Mouse (Mus musculus) monocyte, adult 2 months (primary cell): ENCODE data around the gene Syngr2.
"Not testable (repeated sequence)": the region's sequence is repeated elsewhere in the genome, so short reads cannot be mapped to it uniquely, and the experiment has no call there.

Source experiments
- DNase-seq, 2 experiments: peaks; one replicate each; pipeline ENCODE4 v3.0.0; 2022; ENCODE audit warnings: low spot score in 2 of 2, low read depth in 1 of 2

Syngr2 gene

DNA sequence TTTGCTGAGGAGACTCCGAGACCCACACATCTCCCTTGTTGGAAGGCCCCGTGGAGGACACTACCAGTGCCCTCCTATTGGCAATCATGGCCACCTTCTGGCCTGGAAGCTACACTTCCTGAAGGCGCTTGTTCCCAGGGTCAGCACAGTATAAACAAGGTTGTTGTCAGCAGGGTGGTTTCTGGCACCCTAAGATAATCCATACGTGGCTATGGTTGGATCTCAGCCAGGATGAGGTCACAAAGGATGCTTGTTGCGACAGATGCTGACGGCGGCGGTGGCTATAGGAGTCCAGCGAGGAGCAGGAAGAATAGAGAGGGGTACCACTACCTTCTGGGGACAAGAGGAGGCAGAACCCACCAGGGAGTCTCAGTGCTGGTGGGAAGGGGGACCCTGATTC is 20.9 kb downstream of the Syngr2 start:
- peak in 1 of 2 experiments; percentile 48 for DNase-seq

DNA sequence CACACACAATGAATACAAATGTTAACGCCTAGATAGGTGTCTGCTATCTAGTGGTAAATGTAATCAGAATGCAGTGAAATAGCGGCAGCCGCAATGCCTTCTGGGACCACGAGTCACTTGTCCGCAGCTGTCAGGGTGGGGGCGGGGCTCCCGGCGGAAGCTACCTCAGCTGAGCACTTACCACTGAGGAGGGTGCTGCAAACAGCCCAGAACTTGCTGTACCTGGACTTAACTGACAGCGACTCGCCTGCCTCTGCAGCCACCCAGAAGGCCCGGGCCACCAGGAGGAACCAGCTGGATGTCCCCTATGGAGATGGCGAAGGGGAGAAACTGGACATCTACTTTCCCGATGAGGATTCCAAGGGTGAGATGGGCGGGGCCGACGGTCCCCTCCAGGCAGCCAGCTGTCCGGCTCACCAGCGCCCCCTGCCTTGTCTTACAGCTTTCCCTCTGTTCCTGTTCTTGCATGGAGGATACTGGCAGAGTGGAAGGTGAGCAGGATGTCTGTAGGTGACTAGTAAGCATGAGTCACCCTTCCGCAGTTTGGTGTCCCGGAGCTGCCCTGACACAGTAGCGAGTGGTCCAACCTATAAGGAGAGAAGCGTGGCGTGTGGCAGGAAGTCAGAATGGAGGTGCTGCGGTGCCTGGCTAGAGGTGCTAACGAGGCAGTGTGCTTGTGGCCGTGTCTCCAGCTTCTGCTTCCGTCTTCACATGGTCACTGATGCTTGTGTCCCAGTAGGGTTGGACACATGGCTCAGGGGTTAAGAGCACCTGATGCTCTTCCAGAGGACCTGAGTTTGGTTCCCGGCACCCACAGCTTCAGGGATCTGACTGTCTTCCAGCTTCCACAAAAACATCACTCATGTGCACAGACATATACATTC is 22.9 kb downstream of the Syngr2 start:
- peak; percentile 73 to 82 for DNase-seq

DNA sequence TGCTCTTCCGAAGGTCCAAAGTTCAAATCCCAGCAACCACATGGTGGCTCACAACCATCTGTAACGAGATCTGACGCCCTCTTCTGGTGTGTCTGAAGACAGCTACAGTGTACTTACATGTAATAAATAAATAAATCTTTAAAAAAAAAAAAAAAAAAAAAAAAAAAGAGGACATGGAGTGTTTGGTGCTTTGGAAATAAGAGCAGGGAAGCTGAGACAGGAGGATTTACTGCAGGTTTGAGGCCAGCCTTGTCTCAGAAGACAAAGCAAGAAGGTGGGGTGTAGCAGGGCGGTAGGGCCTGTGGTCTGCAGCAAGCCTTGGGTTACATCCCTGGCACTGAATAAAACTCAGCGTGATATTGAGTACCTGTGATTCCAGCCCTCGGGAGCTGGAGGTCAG is 24.0 kb downstream of the Syngr2 start:
- not testable (repeated sequence) for DNase-seq

DNA sequence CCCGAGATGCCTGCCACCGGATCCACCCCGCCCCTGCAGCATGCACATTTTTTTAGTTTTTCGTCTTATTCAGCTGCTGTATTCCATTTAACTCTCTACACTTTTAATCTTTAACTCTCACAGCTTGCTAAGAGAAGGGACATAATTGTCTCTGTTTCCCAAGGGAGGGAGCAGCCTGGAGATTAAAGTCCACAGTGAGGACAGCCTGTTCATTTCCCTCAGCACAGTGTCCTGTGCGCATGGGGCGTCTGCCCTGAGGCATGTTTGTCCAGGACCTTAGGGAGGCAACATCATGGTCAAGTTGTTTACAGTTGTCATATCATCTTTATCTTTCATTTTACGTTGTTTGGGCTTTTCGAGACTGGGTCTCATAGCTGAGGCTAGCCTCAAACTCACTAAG is 24.6 kb downstream of the Syngr2 start:
- no peak for DNase-seq

DNA sequence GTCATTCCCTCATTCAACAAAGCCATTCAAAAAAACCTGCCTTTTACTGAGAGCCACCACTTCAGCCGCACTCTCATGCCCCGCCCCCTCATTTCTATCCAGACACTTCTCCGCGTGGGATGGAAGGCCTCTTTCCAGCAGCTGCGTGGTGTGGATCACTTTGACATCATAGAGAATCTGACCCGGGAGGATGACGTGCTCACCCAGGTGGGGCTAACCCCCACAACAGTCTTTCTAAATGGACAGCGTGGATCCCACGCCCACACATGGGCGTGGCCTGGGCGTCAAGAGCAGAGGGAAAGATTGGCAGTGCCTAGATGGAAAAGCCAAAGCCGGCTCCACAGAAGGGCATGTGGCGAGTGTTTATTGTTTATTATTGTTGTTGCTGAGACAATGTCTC is 26.8 kb downstream of the Syngr2 start:
- no peak for DNase-seq

DNA sequence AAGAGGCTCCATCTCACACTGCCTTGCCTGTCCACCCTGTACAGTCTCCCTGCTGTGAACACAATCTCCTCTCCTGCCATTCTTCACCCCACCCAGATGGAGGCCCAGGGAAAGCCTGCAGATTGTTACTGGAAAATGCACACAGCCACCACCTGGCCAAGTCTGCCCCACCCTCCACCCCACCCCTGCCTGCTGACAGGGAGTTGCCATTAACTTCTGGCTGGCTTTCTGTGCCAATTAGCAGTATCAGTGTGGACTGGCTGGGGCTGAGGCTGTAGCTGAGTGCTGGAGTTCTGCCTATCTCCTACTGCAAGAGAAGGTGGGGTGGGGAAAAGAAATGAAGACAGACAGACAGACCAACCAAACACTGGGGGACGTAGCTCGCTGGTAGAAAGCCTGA is 29.1 kb downstream of the Syngr2 start:
- no peak for DNase-seq

DNA sequence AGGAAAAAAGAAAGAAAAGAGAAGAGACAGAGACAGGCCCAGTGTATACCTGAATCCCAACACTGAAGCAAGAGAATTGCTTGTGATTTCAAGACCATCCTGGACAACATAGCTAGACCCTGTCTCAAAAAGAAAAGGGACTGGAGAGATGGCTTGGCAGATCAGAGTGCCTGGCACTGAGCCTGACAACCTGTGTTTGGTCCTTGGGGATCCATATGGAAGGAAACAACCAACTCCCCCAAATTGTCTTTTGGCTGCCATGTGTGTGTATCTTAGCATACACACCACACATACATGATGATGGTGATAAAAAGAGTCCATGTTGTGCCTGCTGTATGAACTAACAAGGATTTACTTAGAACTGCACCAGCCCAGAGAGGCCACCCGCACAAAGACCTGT is 29.6 kb downstream of the Syngr2 start:
- no peak for DNase-seq

DNA sequence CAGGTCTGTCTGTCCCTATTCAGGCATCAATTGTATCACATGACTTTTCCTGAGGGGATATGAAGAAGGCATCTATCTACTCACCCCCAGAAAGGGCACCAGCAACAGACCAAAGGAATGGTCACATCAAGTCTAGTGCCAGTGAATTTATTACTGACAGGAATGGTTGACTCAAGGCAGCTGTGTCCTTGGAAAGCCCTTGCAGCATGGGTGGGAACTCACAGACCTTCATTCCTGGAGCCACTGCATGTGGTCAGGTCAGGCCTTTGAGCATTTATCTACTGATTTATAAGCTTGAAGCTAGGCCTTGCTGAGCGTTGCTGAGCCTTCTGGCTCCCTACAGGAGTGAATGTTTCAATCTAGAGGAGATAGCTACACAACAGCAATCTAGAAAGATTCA is 31.4 kb downstream of the Syngr2 start:
- DNase-seq: no peak

DNA sequence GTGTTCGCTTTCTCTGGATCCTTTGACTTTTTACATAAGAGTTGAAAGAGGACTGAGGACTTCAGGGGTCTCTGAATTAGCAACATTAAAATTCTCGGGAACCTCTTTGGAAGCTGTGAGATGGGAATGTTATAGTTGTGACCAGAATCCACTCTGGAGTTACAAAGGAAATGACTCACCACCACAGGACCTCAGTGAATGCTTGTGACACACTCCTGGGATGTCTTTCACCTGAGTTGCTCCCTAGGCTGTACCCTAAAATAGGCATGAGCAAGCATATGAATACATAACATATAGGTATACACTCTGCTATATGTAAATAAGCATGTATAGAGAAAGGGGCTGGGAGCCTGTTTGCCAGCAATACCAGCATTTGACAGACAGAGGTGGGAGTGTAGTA is 34.0 kb downstream of the Syngr2 start:
- no peak for DNase-seq

DNA sequence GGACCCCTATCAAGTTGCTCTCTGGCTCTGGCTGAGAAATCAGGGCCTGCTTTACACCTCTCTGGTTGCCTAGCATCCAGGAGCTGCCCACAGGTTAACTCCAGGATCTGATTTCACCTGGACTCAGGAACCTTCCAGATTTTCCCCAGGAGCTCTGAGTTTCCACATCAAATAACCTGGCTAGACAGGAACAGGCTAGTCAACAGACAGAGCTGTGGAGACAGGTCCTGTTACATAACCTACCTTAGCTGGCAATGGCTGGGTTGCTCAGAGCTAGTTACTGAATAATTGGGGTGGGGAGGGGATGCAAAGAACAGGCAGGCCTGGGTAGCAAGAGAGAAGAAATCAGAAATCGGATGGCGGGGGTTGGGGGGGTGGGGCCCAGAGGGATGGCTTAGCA is 35.5 kb downstream of the Syngr2 start:
- DNase-seq: no peak

DNA sequence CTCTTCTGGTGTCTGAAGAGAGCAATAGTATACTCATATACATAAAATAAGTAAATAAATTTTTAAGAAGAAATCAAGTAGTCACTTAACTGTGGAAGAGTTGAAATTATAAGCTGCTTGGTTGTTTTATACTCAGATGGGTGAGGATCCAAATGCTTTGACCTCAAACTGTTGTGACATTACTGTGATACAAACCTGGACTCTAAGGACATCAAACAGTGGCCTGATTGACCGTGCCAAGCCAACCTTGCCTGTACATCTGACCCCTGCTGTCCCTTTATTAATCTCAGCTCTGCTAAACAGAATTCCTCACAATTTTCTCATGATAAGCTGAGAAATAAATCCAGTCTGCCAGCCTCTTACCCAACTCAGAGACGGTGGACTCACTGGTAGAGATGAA is 36.2 kb downstream of the Syngr2 start:
- no peak for DNase-seq

DNA sequence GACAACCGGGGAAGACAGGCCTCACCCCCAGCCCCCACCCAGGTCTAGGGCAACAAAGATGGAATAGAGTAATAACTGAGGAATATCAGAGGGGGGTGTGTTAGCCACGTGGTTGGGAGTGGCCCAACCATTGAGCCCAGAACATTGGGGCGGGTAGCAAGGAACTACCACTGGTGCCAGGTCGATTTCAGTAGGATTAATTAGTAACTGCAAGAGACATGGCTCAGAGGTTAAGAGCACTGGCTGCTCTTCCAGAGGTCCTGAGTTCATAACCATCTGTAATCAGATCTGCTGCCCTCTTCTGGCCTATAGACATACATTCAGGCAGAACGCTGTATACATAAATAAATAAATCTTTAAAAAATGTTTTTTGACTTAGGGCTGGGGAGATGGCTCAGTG is 37.2 kb downstream of the Syngr2 start:
- DNase-seq: no peak

DNA sequence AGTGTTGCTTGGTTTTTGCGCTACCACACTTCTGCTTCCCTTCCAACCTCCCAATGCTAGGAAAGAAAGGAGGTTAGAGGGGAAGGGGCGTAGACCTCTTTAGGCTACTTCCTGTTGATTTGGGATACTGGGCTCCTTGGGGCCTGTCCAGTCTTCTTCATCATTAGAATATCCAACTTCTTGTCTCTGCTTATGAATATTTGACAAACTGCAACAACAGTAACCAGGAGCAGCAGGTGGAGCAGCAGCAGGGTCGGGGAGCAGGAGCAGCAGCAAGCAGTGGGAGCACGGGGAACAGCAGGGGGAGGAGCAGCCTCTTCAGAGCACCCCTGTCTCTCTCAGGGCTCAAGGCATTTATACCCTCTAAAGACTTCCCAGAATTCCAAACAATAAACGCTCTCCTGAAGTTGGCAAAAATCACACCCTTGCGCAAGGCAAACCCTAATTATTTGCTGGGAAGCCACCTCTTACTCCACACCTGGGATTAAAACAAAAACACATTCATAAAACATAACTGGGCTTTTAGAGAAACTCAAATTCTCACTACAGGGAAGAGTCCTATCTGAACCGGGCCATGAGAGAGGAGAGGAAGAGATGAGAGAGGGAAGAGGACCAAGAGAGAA is 38.2 kb downstream of the Syngr2 start:
- DNase-seq: no peak

DNA sequence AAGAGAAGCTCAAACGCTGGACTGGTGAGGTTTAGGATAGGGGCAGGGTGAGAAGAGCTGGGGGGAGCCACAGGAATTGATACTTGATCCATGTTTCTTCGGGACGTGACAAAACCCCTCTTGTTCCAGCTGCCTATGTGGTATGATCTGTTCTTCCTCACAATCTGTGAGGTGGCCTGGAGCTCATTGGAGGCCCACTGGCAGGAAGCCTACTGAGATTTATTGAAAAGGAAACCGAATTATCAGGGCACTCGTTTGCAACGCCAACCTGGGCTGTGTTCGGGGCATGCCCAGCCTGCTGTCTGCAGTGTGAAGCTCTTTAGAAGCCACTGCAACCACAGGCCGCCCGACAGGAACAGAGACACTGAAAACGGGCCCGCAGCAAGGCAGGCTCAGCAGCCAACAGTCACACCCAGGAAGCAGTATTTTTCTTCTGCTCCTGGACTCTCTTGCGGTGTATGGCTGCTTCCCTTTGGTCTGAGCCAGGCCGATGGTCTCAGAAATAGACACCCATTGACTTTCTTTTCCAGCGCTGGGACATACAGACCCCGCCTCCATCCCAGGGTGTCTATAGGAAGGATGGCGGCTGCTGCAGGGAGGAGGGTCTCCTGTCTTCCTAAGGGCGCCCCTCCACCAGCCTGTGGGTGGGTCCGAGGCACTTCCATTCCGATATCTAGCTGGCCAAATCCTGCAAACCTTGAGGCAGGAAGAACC is 39.0 kb downstream of the Syngr2 start:
- no peak for DNase-seq

DNA sequence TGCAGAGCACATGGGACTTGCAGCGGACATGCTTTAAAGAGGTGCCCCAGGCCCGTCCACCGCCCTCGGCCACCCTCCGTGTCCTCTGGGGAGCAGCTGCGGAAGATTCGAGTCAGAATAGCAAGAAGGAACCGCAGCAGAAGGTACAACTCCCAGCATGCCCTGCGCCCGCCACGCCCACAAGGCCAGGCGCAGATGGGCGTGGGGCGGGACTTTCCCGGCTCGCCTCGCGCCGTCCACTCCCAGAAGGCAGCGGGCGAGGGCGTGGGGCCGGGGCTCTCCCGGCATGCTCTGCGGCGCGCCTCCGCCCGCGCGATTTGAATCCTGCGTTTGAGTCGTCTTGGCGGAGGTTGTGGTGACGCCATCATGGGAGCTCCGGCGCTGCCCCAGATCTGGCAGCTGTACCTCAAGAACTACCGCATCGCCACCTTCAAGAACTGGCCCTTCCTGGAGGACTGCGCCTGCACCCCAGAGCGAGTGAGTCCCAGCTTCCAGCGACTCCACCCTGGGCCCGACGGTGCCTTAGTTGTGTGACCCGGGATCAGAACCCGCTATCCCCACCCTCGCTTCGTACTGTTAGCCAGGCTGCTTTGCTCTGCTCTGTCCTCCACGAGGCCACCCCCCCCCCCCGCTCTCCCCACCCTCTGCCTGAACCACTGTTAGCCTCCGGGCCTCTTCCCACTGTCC is 39.7 kb downstream of the Syngr2 start, which contains the start of gene Birc5:
Gene Birc5, plus strand, starts transcription at position 267 of the 687 bp plus-strand sequence.
- peak; percentile 83 to 93 for DNase-seq

DNA sequence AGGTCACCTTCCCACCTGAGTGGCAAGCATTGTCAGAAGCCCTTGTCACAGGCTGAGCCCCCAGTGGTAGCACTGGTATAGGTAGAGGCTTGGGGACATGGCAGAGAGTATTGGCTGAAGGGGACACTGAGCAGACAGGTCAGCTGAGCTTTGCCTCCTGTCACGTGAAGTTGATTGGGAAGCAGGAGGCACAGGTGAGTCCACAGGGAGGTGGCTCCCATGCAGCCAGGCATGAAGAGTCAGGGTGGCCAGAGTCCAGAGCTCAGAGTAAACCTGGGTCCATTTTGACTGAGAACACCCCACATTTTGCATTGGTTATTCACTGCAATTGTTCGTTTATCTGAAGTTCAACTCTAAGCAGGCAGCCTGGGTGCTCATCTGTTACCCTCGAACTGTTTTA is 43.4 kb downstream of the Syngr2 start:
- no peak for DNase-seq

DNA sequence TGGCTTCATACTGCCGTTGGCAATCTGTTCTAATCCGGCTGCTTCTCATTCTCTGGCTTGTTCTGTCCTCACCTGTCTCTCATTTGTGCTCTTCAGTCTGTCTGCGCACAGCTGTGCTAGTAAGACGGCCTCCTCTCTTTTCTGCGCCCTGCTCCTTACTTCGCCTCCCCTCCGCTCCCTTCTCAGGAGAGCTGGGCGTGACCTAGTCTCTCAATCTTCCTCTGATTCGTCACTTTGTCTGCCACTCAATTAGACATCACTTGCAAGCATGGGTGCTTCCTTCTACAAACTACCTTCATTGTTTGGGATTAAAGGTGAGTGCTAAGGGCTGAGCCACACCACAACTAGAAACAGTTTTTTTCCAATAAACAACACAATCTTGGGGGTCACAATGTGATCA is 44.8 kb downstream of the Syngr2 start:
- DNase-seq: no peak

DNA sequence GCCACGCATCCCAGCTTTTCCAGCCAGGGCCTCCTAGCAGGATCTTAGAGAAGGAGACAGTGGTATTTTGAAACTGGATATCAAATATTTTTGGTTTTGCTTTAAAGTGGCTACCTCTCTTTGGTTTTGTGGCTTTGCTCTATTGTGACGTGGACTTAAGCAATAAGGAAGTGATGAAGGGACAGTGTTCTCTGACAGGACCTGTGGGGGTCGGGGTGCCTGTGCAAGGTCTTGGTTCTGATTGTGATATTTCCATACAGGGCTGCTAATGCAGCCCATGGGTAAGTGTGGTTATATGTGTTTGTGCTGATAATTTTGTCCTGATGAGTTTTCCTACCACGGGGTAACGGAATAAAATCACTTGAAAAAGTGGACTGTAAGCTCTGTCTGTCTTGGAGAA is 45.9 kb downstream of the Syngr2 start:
- no peak for DNase-seq

DNA sequence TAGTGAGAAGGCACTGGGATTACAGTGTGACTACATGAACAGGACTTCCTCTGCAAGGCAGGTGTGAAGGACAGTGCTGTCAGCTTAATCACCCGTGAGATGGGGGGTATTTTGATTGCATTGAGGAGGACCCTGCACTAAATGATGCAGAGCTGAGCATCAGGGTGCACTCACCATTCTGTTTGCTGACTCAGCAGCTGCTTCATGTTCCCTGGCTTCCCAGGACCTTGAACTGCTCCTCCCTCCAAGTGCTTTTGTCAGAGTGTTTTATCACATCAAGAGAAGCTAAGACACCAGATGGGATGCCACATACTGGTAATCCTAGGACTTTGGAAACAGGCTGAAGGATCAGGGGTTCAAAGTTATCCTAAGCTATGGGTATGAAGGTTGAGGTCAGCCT is 46.5 kb downstream of the Syngr2 start:
- DNase-seq: no peak

DNA sequence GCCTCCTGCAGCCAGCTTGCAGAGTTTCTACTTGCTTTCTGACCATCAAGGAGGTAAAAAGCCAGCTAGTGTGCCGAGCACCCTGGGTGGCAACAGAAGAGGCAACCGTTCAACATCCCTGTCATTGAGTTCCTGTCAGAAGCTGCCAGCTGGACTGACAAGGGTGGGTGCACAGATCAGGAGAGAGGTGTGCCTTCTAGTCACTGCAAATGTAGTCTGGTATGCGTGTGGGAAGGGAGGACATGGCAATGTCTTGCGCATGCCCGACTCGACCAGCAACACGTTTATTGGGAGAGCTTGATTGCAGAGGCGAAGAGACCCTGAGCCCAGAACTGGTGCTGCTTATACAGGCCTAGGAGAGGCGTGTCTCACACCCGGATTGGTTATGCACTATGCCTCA is 48.0 kb downstream of the Syngr2 start:
- DNase-seq: no peak

DNA sequence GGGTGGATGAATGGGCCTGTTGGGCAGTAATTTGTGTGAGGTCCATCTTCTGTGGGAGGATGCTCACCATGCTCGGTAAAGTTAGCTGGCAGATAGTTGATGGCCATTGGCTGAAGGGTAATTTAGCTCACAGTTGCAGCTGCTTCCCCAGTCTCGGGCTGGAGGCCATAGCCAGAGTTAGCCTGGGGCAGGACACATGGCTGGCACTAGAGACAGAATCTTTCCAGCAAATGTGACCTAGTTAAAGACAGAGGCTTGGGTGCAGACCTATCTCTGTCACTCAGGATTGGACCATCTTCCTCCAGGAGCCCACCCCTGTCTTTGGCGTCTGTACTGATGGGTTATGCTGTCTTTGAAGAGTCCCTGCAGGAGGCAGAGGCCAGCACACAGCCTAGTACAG is 48.9 kb downstream of the Syngr2 start:
- no peak for DNase-seq

DNA sequence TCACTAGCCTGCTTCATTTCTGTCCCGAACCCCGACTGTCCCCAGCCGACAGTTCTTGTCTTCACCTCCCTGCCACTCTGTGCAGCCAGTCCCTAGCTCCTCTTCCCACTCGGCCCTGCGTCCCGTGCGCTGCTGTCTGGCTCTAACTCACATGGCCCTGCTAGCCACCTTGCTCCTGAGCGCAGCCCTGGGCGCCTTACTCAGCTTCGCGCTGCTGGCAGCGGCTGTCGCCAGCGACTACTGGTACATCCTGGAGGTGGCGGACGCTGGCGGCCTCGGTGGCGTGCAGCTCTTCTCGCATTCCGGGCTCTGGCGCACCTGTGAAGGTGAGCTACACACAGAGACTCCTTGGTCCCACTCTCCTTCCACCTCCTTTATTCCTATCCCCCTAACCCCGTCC is 51.1 kb downstream of the Syngr2 start, which contains the start of gene Tmem235:
Gene Tmem235, plus strand, starts transcription at position 152 of the 400 bp plus-strand sequence.
- no peak for DNase-seq
